Mouse (Mus musculus) R1 (cell line): Measurements from ENCODE around the gene Gm3893.
"Not testable (repeated sequence)": the region's sequence is repeated elsewhere in the genome, so short reads cannot be mapped to it uniquely, and the experiment has no call there.

Experiments used
- DNase-seq: peaks from one replicate; pipeline ENCODE4 v3.0.0-alpha.2; 2018; ENCODE audit warnings: low read depth, low spot score

The Gm3893 gene

GRCm38 (mm10) chr4:42090907-42091306 lies at the start of gene Gm3893:
Gene Gm3893, plus strand, starts transcription at chr4:42091207.
- not testable (repeated sequence) for DNase-seq

GRCm38 (mm10) chr4:42114517-42114916 lies 23.5 kb downstream of the Gm3893 start, which contains the start of gene Gm13304:
Gene Gm13304, plus strand, starts transcription at chr4:42114817.
- DNase-seq, result not testable (repeated sequence)
